Mouse (Mus musculus): Measurements from ENCODE around the gene Trp53tg5. TPM values are rescaled to one million over a fixed set of nuclear protein-coding genes. Genes with fewer than 3 reads are reported as not detected.

Trp53tg5 gene
- polyA plus RNA-seq, 1 experiment, result not detected

DNA sequence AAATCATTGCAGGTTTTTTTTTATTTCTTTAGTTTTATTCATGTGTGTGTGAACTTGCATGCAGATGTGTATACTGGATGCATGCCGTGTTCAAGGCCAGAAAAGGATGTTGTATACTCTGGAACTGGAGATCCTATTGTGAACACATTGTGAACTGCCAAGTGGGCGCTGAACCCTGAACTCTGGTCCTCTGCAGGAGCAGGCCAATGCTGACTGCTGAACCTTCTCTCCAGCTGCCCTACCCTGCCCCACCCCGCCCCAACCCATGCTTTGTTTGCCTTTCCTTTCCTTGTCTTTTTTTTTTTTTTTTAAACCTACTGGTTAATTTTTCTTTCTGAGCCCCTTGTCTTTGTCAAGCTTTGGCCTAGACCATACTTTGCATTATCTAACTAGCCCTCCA is 41.4 kb upstream of the Trp53tg5 start:
- no peak for DNase-seq
- Histone ChIP-seq H3K4me3 (replicated peaks; ENCODE audit: extremely low read depth, low read depth, low read length) (no peak overlapping the region), H3K4me1 (ENCODE audit: control insufficient read depth, insufficient read depth, low read length) (peaks cover 4% of the 10 kb centered on the region)
- no peak for TF ChIP-seq CTCF (IDR thresholded peaks at IDR 0.05; ENCODE audit: insufficient read depth, low read length)
- 63% methylated on average over 3 of the region's 3 CpGs for WGBS

DNA sequence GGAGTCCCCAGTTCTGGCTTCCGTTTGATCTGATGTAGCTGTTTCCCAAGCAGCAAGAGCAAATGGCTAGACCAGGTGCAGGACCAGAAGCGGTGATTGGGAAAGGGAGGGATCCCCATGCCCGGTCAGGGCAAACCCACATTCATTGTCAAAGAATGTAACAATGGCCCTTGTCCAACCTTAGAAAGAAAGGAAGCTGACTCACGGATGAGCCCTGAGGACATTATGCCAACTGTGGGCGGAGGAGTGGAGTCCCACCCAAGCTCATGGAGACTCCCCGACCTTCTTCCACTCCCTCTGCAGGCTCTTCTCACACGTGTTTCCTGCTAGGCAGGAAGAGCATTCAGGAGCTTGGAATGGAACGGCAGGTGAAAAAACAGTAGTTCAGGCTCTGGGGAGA is 39.9 kb upstream of the Trp53tg5 start:
- peak; percentile 15; the same call in 1 of the 2 replicates for TF ChIP-seq POLR2A (IDR thresholded peaks at IDR 0.05; ENCODE audit: borderline replicate concordance, extremely low read depth, low read depth, low read length)
- no peak for TF ChIP-seq CTCF (IDR thresholded peaks at IDR 0.05; ENCODE audit: insufficient read depth, low read length)
- 47% methylated on average over 8 of the region's 8 CpGs for WGBS
- Histone ChIP-seq H3K4me3 (replicated peaks; ENCODE audit: extremely low read depth, low read depth, low read length) (no peak overlapping the region), H3K4me1 (ENCODE audit: control insufficient read depth, insufficient read depth, low read length) (peaks cover 4% of the 10 kb centered on the region)
- DNase-seq, result peak; percentile 31

GRCm38 (mm10) chr2:164512121-164512909 is 38.8 kb upstream of the Trp53tg5 start:
- peak; percentile 32 for DNase-seq
- H3K4me1 ChIP-seq (ENCODE audit: control insufficient read depth, insufficient read depth, low read length), result peaks cover 4% of the 10 kb centered on the region
- no peak overlapping the region for H3K4me3 ChIP-seq (replicated peaks; ENCODE audit: extremely low read depth, low read depth, low read length)
- no peak for TF ChIP-seq CTCF (IDR thresholded peaks at IDR 0.05; ENCODE audit: insufficient read depth, low read length)
- peak; percentile 33; the same call in 1 of the 2 replicates for TF ChIP-seq POLR2A (IDR thresholded peaks at IDR 0.05; ENCODE audit: borderline replicate concordance, extremely low read depth, low read depth, low read length)
- 35% methylated on average over 13 of the region's 14 CpGs for WGBS

DNA sequence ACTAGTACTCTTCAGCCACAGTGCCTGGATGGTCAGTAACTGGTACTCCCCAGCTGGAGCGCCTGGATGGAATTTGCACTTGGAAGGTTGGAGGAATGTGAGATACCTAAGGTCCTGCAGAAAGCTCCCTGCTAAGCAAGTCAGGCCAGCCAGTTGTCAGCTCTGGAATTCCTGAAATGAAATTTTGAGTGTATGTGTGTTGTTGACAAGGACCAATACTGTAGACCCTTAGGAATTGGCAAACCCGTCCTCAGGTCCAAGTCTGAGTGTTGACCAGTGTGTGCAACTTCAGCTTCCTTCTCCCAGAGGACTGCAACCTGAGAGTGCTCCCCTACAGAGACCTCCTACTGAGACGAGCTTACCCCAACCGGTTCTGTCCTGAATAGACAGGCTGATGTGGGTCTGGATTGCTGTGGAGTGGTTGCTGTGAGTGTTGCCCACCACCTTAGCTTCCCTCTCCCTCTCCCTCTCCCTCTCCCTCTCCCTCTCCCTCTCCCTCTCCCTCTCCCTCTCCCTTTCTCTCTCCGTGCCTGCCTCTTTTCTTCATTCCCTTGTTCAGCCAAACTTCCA is 37.2 kb upstream of the Trp53tg5 start:
- TF ChIP-seq CTCF (IDR thresholded peaks at IDR 0.05; ENCODE audit: insufficient read depth, low read length) (no peak), POLR2A (IDR thresholded peaks at IDR 0.05; ENCODE audit: borderline replicate concordance, extremely low read depth, low read depth, low read length) (no peak)
- no peak overlapping the region for H3K4me3 ChIP-seq (replicated peaks; ENCODE audit: extremely low read depth, low read depth, low read length)
- DNase-seq, result peak; percentile 40
- H3K4me1 ChIP-seq (ENCODE audit: control insufficient read depth, insufficient read depth, low read length), result peaks cover 4% of the 10 kb centered on the region
- 51% methylated on average over 4 of the region's 5 CpGs for WGBS

- no peak for DNase-seq
- WGBS, result 84% methylated on average over 19 of the region's 19 CpGs
- Histone ChIP-seq H3K4me3 (replicated peaks; ENCODE audit: extremely low read depth, low read depth, low read length) (no peak overlapping the region), H3K4me1 (ENCODE audit: control insufficient read depth, insufficient read depth, low read length) (peaks cover 4% of the 10 kb centered on the region)
- TF ChIP-seq POLR2A (IDR thresholded peaks at IDR 0.05; ENCODE audit: borderline replicate concordance, extremely low read depth, low read depth, low read length), result no peak
- no peak for TF ChIP-seq CTCF (IDR thresholded peaks at IDR 0.05; ENCODE audit: insufficient read depth, low read length)
Measured at GRCm38 (mm10) chr2:164507811-164508210, 34.3 kb upstream of the Trp53tg5 start.

- H3K4me3 ChIP-seq (replicated peaks; ENCODE audit: extremely low read depth, low read depth, low read length), result no peak overlapping the region
- no peak for DNase-seq
- no peak for TF ChIP-seq CTCF (IDR thresholded peaks at IDR 0.05; ENCODE audit: insufficient read depth, low read length)
- no peak for TF ChIP-seq POLR2A (IDR thresholded peaks at IDR 0.05; ENCODE audit: borderline replicate concordance, extremely low read depth, low read depth, low read length)
- 82% methylated on average over 4 of the region's 4 CpGs for WGBS
- peaks cover 2% of the 10 kb centered on the region; the same call in 1 of the 2 replicates for H3K4me1 ChIP-seq (ENCODE audit: control insufficient read depth, insufficient read depth, low read length)
Measured at GRCm38 (mm10) chr2:164505619-164506347, 32.3 kb upstream of the Trp53tg5 start.

GRCm38 (mm10) chr2:164504919-164505318 is 31.4 kb upstream of the Trp53tg5 start:
- H3K4me1 ChIP-seq (ENCODE audit: control insufficient read depth, insufficient read depth, low read length), result no peaks in the 10 kb centered on the region
- 96% methylated on average over 3 of the region's 3 CpGs for WGBS
- no peak for DNase-seq
- H3K4me3 ChIP-seq (replicated peaks; ENCODE audit: extremely low read depth, low read depth, low read length), result no peak overlapping the region
- TF ChIP-seq POLR2A (IDR thresholded peaks at IDR 0.05; ENCODE audit: borderline replicate concordance, extremely low read depth, low read depth, low read length) (no peak), CTCF (IDR thresholded peaks at IDR 0.05; ENCODE audit: insufficient read depth, low read length) (no peak)

- Histone ChIP-seq H3K4me3 (replicated peaks; ENCODE audit: extremely low read depth, low read depth, low read length) (no peak overlapping the region), H3K4me1 (ENCODE audit: control insufficient read depth, insufficient read depth, low read length) (peaks cover 3% of the 10 kb centered on the region)
- 78% methylated on average over 7 of the region's 7 CpGs for WGBS
- no peak for TF ChIP-seq POLR2A (IDR thresholded peaks at IDR 0.05; ENCODE audit: borderline replicate concordance, extremely low read depth, low read depth, low read length)
- no peak for TF ChIP-seq CTCF (IDR thresholded peaks at IDR 0.05; ENCODE audit: insufficient read depth, low read length)
- no peak for DNase-seq
Measured at GRCm38 (mm10) chr2:164500511-164500910, 27.0 kb upstream of the Trp53tg5 start.

GRCm38 (mm10) chr2:164499317-164499716 is 25.8 kb upstream of the Trp53tg5 start:
- TF ChIP-seq CTCF (IDR thresholded peaks at IDR 0.05; ENCODE audit: insufficient read depth, low read length) (no peak), POLR2A (IDR thresholded peaks at IDR 0.05; ENCODE audit: borderline replicate concordance, extremely low read depth, low read depth, low read length) (no peak)
- Histone ChIP-seq H3K4me1 (ENCODE audit: control insufficient read depth, insufficient read depth, low read length) (peaks cover 3% of the 10 kb centered on the region), H3K4me3 (replicated peaks; ENCODE audit: extremely low read depth, low read depth, low read length) (no peak overlapping the region)
- WGBS, result 70% methylated on average over 5 of the region's 5 CpGs
- DNase-seq, result no peak
